Mouse (Mus musculus) embryonic fibroblast, embryonic 13.5 days (primary cell): Measurements from ENCODE around the gene Gm20696. TPM values are rescaled to one million over a fixed set of nuclear protein-coding genes. Genes with fewer than 3 reads are reported as not detected.

Experiments used
- H3K27ac ChIP-seq: 2 replicates; pipeline ENCODE4 v1.5.1; 2012; ENCODE audit warnings: low read length, control low read depth, inconsistent platforms; ENCODE audit not compliant: insufficient read depth
- H3K4me1 ChIP-seq: 2 replicates; pipeline ENCODE4 v1.6.1; 2011; ENCODE audit warnings: low read length; ENCODE audit not compliant: control insufficient read depth, insufficient read depth
- H3K4me3 ChIP-seq: 2 replicates; pipeline ENCODE4 v1.5.1; 2011; ENCODE audit warnings: mild to moderate bottlenecking, control low read depth, low read length; ENCODE audit not compliant: insufficient read depth
- CTCF ChIP-seq: IDR thresholded peaks from 2 replicates; pipeline ENCODE4 v1.5.1; 2011; ENCODE audit warnings: mild to moderate bottlenecking, control low read depth, low read length, moderate library complexity, borderline replicate concordance; ENCODE audit not compliant: insufficient read depth
- POLR2A ChIP-seq: IDR thresholded peaks from 2 replicates; pipeline ENCODE4 v1.6.1; 2011; ENCODE audit warnings: low read depth, mild to moderate bottlenecking, control low read depth, low read length, moderate library complexity
- polyA plus RNA-seq: library from polyadenylated mRNA; stranded (reverse); fragments of >200 nt; gene quantifications from 2 replicates; pipeline ENCODE4 v1.2.4, GENCODE M21; 2011; ENCODE audit warnings: low read depth; ENCODE audit not compliant: missing spikeins, insufficient read length

Gm20696 gene
- polyA plus RNA-seq, 1 experiment = 5.2 TPM

DNA sequence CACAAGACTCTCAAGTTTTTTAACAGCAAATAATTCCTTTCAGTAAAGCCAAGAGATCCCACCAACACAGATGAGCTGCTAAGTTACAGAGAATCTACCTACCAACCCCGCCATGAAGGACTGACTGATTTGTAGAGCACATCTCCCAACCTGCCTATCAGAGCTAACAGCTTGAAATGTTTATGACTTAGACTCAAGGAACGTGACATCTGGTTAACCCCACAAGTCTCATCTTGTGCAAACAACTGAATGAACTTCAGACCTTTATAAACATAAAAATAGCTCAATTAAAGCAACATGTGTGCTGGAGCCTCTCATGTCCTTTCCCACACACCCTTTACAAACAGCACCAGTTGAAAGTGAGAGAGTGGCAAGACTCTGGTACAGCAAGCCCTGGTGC lies 338.0 kb downstream of the Gm20696 start:
- Histone ChIP-seq H3K4me1 (peaks cover 12% of the 10 kb centered on the region), H3K27ac (peak overlapping the region; percentile 91), H3K4me3 (no peak overlapping the region)
- TF ChIP-seq CTCF (no peak), POLR2A (no peak)

DNA sequence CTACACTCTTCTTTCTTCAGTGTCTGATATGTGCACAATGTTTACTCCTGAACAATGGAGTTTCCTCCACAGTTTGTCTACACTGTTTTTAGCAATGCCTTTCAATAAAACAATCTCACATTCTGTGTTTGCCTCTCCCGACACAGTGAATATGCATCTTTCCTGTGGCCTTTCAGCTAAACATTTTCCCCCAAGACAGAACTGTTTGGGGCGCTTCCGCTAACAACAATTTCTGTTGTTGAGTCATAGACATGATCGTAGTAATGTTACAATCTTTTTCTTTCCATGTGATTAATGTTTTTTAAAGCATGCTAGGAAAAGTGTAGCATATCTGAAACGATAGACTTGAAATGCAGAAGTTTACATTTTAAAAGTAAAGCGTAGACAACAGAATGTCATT lies 338.5 kb downstream of the Gm20696 start:
- peak overlapping the region; percentile 91 for H3K27ac ChIP-seq
- no peak overlapping the region for H3K4me3 ChIP-seq
- TF ChIP-seq CTCF (no peak), POLR2A (no peak)
- peaks cover 12% of the 10 kb centered on the region for H3K4me1 ChIP-seq

DNA sequence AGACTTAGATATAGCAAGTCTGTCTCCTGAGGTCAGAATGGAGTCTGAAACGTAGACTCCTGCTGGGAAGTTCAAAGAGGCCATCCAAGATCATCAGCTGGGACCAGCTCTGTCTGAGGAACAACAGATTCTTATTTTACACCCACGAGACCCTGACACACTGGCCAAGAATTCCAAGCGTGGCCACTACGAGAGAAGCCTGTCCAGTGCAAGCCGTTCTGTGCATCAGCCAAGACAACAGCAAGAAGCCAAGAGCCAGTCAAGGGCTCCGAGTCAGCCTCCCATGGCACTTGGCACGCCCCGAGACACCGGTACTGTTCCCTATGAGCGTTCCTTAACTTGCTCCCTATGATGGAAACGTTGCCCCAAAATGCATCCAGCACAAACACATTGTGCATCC lies 338.9 kb downstream of the Gm20696 start:
- no peak for TF ChIP-seq POLR2A
- TF ChIP-seq CTCF = no peak
- peaks cover 12% of the 10 kb centered on the region for H3K4me1 ChIP-seq
- no peak overlapping the region for H3K4me3 ChIP-seq
- H3K27ac ChIP-seq = peak overlapping the region; percentile 91

DNA sequence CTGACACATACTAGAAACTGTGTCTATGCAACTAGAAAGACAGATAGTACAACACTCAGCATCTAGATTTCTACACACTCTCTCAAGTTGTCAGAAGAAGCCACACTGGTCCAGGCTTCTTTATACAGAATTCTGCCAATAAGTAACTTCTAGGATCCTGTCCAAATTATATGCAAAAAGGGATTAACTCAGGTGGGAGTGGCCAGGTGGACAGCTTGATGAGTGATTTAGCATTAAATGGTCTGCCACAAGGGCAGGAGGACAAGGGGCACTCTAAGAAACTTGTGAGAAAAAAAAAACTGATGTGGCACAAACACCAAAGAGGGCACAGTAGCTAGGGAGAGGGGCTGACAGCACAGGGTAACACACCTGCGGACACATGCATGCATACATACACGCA lies 340.7 kb downstream of the Gm20696 start:
- Histone ChIP-seq H3K27ac (peak overlapping the region; percentile 48; the same call in 1 of the 2 replicates), H3K4me3 (no peak overlapping the region), H3K4me1 (peaks cover 12% of the 10 kb centered on the region)
- TF ChIP-seq CTCF = no peak
- no peak for TF ChIP-seq POLR2A

DNA sequence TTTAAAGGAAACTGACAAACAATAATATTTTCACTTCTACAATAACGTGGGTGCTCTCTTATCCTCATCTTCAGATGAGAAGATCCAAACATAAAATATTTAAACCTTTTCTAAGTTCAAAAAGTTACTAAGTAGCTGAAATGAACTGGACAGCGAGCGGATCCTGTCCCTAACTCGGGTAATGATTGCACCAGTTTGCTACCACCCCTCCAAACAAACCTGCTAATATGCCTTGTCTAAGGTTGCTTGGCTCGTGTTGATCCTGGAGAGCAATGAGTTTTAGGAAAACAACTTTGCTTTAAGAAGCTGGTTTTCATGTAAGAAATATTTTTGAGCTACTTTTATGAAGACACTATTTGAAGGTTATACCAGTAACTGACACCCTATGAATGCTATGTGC lies 341.1 kb downstream of the Gm20696 start:
- H3K27ac ChIP-seq = no peak overlapping the region
- H3K4me1 ChIP-seq = peaks cover 10% of the 10 kb centered on the region
- no peak for TF ChIP-seq CTCF
- no peak for TF ChIP-seq POLR2A
- no peak overlapping the region for H3K4me3 ChIP-seq

DNA sequence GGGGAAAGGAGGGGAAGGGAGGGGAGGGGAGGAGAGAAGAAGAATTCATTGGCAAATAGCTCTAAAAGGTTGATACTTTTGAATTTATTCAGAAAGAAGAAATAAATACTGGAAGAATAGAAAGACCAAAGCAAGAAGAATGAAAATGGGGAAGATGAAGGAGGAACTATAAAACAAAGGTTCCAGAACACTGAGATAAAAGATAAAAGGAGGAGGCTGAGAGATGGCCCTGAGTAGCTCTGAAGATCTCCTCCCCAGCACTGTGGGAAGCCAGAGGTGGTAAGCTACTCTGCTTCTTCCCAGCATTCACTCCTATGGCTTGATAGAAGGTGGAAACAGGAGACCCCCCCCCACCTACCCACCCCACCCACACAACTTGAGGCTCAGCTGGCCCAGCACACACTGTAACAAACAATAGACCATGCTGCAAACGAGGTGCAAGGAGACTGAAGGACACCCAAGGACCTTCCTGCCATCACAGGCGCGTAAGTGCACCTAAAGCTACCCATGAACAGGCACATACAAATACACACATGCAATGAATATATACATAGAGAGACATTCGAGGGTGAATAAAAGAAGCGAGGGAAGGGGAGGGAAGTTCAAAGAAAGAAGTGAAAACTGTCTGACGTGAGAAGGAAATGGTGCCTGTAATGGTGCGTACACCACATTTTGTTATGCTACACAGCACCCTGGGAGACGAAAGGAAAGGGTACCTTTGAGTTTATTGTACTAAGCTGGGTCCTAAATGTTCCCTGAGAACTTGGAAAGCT lies 344.3 kb downstream of the Gm20696 start:
- Histone ChIP-seq H3K27ac (no peak overlapping the region), H3K4me1 (peaks cover 2% of the 10 kb centered on the region), H3K4me3 (no peak overlapping the region)
- TF ChIP-seq POLR2A (no peak), CTCF (no peak)

DNA sequence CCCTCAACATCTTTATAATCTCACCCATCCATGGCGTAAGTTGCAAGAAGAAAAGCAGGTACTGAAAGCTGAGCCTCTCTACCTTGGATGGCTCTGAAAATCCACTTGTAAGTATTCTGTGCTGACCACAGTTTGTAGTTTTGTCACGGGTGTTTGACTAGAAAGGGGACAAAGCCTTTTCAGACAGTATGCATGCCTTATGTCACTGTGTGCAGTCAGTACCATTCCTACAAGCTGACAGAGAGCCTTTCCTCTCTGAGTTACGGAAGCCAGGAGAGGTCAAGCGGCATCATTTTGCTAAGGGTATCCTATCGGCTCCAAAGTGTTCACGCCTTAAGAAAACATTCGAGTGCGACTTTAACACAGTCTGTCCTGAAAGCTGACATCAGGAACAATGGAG lies 346.2 kb downstream of the Gm20696 start:
- Histone ChIP-seq H3K4me1 (no peaks in the 10 kb centered on the region; the same call in 1 of the 2 replicates), H3K4me3 (no peak overlapping the region), H3K27ac (no peak overlapping the region)
- TF ChIP-seq CTCF (no peak), POLR2A (no peak)

DNA sequence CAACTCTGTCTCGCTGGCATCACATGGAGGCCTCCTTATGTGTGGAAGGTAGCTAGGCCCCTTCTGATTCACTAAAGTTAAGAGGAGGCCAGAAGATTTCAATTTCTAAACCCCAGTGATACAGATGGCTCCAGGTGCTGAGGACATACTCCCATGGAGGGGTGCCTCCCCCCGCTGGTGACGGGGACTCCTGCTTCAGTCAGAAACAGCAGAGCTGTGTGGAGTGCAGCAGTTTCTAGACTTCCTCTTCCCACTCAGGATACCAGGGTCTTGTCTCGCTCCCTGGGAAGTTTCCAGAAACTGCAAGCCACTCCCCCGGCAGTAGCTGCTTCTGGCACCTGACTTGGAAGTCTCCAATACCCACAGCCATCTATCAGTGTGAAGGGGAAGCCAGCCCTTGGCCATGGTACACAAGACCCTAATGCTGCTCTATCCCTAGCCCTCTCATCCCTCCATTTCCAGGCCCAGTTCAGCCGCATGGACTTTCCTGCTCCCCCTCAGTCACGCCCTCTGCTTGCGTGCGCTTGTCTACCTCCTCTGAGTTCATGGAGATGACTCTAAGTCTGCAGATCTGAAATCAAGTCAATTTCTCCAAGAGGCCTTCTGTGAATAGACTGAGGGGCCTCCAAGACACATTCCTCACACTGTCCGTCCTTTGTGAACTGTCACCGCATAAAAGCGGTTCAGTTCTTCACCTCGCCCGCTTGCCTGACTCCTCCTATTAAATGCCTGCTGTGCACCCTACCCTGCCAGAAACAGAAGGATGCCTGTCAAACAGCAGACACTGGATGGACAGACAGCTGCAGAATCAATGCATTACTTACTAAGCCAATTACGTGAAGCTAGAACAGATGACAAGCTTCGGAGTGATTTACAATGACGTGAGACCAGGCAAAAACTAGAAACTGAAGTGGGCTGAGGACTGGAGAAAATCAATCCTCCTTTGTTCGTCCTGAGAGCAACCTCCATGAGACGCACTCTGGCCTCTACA lies 346.9 kb downstream of the Gm20696 start:
- TF ChIP-seq CTCF (no peak), POLR2A (no peak)
- no peaks in the 10 kb centered on the region; the same call in 1 of the 2 replicates for H3K4me1 ChIP-seq
- H3K4me3 ChIP-seq = no peak overlapping the region
- H3K27ac ChIP-seq = no peak overlapping the region

DNA sequence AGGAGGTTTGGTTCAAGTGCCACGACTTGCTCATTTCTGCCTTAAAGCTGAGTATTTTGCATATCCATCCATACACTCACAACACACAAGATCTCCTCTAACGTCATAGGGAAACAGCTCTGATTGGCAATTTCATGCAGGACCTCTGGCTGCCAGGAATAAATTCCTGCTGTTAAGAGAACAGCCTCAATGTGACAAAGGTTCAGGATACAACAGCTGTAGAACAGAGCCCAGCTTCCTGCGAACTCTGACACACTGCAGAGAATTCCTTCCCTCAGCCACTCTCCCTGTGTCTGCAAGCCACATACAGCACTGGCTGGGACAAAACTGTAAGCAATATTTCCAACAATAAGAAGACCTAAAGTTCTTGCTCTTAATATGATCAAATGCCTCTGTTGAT lies 351.9 kb downstream of the Gm20696 start:
- no peak overlapping the region for H3K4me3 ChIP-seq
- no peaks in the 10 kb centered on the region for H3K4me1 ChIP-seq
- H3K27ac ChIP-seq = no peak overlapping the region
- TF ChIP-seq POLR2A = no peak
- TF ChIP-seq CTCF = no peak
